22 mouse cellular contexts compared by ENCODE assay signal in genomic region chr19:12541644-12542043, GRCm38 (mm10). TPM values are rescaled to one million over a fixed set of nuclear protein-coding genes. Genes with fewer than 3 reads are reported as not detected.
A peak's percentile ranks its signal among the peaks of the same experiment; 100 is the strongest.
DNase-seq lines count a peak whose midpoint lies in the region; ATAC-seq and TF ChIP-seq lines count a peak whose summit lies in the region.
"Had no signal": no experiment of that assay in that cellular context is flagged by ENCODE, and none has a peak within 500 bp of the region (broad histone marks: within the 10 kb centered on the region; RNA-seq: fewer than 3 reads in every experiment).

No protein-coding gene starts in this region.

- TF ChIP-seq CTCF in intestine, postnatal 0 days (IDR thresholded peaks at IDR 0.05; ENCODE audit: low read depth): no peak

- H3K4me1 ChIP-seq in intestine, embryonic 15.5 days (replicated peaks): no peaks in the 10 kb centered on the region
- 0 out of 2 replicates have a peak, but pooled peaks cover 2% of the 10 kb centered on the region for H3K4me1 ChIP-seq in intestine, postnatal 0 days (replicated peaks; ENCODE audit: control insufficient read depth, insufficient read depth, low read length)
- no peaks in the 10 kb centered on the region for H3K4me1 ChIP-seq in kidney, embryonic 15.5 days
- H3K4me1 ChIP-seq: embryonic facial prominence, embryonic 13.5 days; heart, embryonic 12.5 days; limb, embryonic 10.5 days; liver, embryonic 13.5 days; neural tube, embryonic 13.5 days had no signal

- no peaks in the 10 kb centered on the region for H3K9me3 ChIP-seq in intestine, embryonic 15.5 days
- no peaks in the 10 kb centered on the region for H3K9me3 ChIP-seq in intestine, postnatal 0 days (ENCODE audit: control insufficient read depth)
- H3K9me3 ChIP-seq in kidney, embryonic 15.5 days (replicated peaks): no peaks in the 10 kb centered on the region
- H3K9me3 ChIP-seq: embryonic facial prominence, embryonic 13.5 days; heart, embryonic 12.5 days; limb, embryonic 10.5 days; liver, embryonic 13.5 days; neural tube, embryonic 13.5 days had no signal

- 9% methylated on average over 2 of the region's 2 CpGs for WGBS in intestine, embryonic 15.5 days
- WGBS in intestine, postnatal 0 days: 16% methylated on average over 2 of the region's 2 CpGs
- WGBS in kidney, embryonic 15.5 days: 11% methylated on average over 2 of the region's 2 CpGs

- DNase-seq in CD4-positive helper T cell, adult 2 months (ENCODE audit: low read depth, low spot score): peak; percentile 86
- DNase-seq in thymus, adult 18-20 months: peak; percentile 21 to 70
- no peak for DNase-seq in urinary bladder, postnatal 36 days (ENCODE audit: low spot score in 2 of 2)
- DNase-seq in left cerebral cortex, adult 18-20 months (ENCODE audit: low spot score in 2 of 2): no peak
- DNase-seq: adrenal gland, adult 2 months; cerebellum, adult 11-12 months; gastrocnemius, postnatal 25 days; kidney, adult 2 months; layer of hippocampus, postnatal 36 days; liver, embryonic 13.5 days had no signal

- ATAC-seq in intestine, embryonic 15.5 days: peak; percentile 45; the same call in 1 of the 2 replicates
- no peak; the same call in 1 of the 2 replicates for ATAC-seq in intestine, postnatal 0 days
- ATAC-seq in inflammation-experienced regulatory T-cells, adult 6 months: peak; percentile 97
- no peak for ATAC-seq in kidney, embryonic 15.5 days (replicated peaks; ENCODE audit: low FRiP score)
- ATAC-seq: midbrain, embryonic 16.5 days had no signal

- no peak overlapping the region for H3K9ac ChIP-seq in intestine, embryonic 15.5 days
- H3K9ac ChIP-seq in intestine, postnatal 0 days (ENCODE audit: low read depth, low read length): no peak overlapping the region
- H3K9ac ChIP-seq in kidney, embryonic 15.5 days: no peak overlapping the region
- H3K9ac ChIP-seq: embryonic facial prominence, embryonic 13.5 days; heart, embryonic 12.5 days; liver, embryonic 13.5 days; neural tube, embryonic 13.5 days had no signal

- H3K4me2 ChIP-seq in intestine, embryonic 15.5 days (replicated peaks): no peak overlapping the region
- H3K4me2 ChIP-seq in intestine, postnatal 0 days (replicated peaks; ENCODE audit: low read depth): no peak overlapping the region
- no peak overlapping the region for H3K4me2 ChIP-seq in kidney, embryonic 15.5 days
- H3K4me2 ChIP-seq: embryonic facial prominence, embryonic 13.5 days; heart, embryonic 12.5 days; liver, embryonic 13.5 days; neural tube, embryonic 13.5 days had no signal

- H3K27ac ChIP-seq in intestine, embryonic 15.5 days: no peak overlapping the region
- H3K27ac ChIP-seq in intestine, postnatal 0 days (ENCODE audit: low read depth, low read length): no peak overlapping the region
- no peak overlapping the region for H3K27ac ChIP-seq in kidney, embryonic 15.5 days
- H3K27ac ChIP-seq: embryonic facial prominence, embryonic 13.5 days; limb, embryonic 10.5 days; liver, embryonic 13.5 days; macrophage; neural tube, embryonic 13.5 days had no signal

- H3K36me3 ChIP-seq in intestine, embryonic 15.5 days: no peaks in the 10 kb centered on the region
- no peaks in the 10 kb centered on the region for H3K36me3 ChIP-seq in intestine, postnatal 0 days (ENCODE audit: control insufficient read depth, insufficient read depth)
- no peaks in the 10 kb centered on the region for H3K36me3 ChIP-seq in kidney, embryonic 15.5 days
- H3K36me3 ChIP-seq: embryonic facial prominence, embryonic 13.5 days; heart, embryonic 12.5 days; limb, embryonic 10.5 days; liver, embryonic 13.5 days; neural tube, embryonic 13.5 days had no signal

- H3K27me3 ChIP-seq in intestine, embryonic 15.5 days (replicated peaks): no peaks in the 10 kb centered on the region
- no peaks in the 10 kb centered on the region for H3K27me3 ChIP-seq in intestine, postnatal 0 days (replicated peaks; ENCODE audit: control insufficient read depth, insufficient read depth, low read length)
- no peaks in the 10 kb centered on the region for H3K27me3 ChIP-seq in kidney, embryonic 15.5 days
- H3K27me3 ChIP-seq: embryonic facial prominence, embryonic 13.5 days; heart, embryonic 12.5 days; liver, embryonic 13.5 days; neural tube, embryonic 13.5 days had no signal

- H3K4me3 ChIP-seq in intestine, embryonic 15.5 days (replicated peaks): no peak overlapping the region
- H3K4me3 ChIP-seq in intestine, postnatal 0 days (ENCODE audit: low read depth, low read length): no peak overlapping the region
- no peak overlapping the region for H3K4me3 ChIP-seq in kidney, embryonic 15.5 days (replicated peaks)
- H3K4me3 ChIP-seq: embryonic facial prominence, embryonic 13.5 days; heart, embryonic 12.5 days; limb, embryonic 10.5 days; liver, embryonic 13.5 days; neural tube, embryonic 13.5 days had no signal

RNA-seq across cellular contexts. Expression of gene Fam111a, which starts 3.9 kb away (rescaled TPM):
- 18.4 and 20.0 TPM in 2 replicates for polyA plus RNA-seq in intestine, embryonic 15.5 days (2015; fragmentation: Nextera tagmentation; extraction: Ambion mirVana)
- polyA plus RNA-seq in intestine, postnatal 0 days (2015; fragmentation: Nextera tagmentation; extraction: Ambion mirVana): 6.2 and 6.8 TPM in 2 replicates
- polyA plus RNA-seq in inflammation-experienced regulatory T-cells, adult 6 months (2017; shearing (Covaris generic)): 10 to 100 TPM; 38.8 to 73.2 (median 42.7) TPM
- 25.3 and 26.3 TPM in 2 replicates for polyA plus RNA-seq in kidney, embryonic 15.5 days (2015; fragmentation: Nextera tagmentation; extraction: Ambion mirVana)
- 1 to 10 TPM; 1.5 to 2.0 TPM for total RNA-seq in left cerebral cortex, adult 18-20 months (2021)

RNA-seq across cellular contexts. Expression of gene Dtx4, which starts 40.4 kb away (rescaled TPM):
- polyA plus RNA-seq in intestine, embryonic 15.5 days (2015; fragmentation: Nextera tagmentation; extraction: Ambion mirVana): 15.0 and 15.5 TPM in 2 replicates
- polyA plus RNA-seq in intestine, postnatal 0 days (2015; fragmentation: Nextera tagmentation; extraction: Ambion mirVana): 4.9 and 5.5 TPM in 2 replicates
- 10 to 100 TPM in 2 of 3 experiments, under 1 TPM in 1; 0.96 to 13.7 (median 11.0) TPM for polyA plus RNA-seq in inflammation-experienced regulatory T-cells, adult 6 months (2017; shearing (Covaris generic))
- 6.2 and 6.7 TPM in 2 replicates for polyA plus RNA-seq in kidney, embryonic 15.5 days (2015; fragmentation: Nextera tagmentation; extraction: Ambion mirVana)
- total RNA-seq in left cerebral cortex, adult 18-20 months (2021): 10 to 100 TPM; 34.3 to 36.9 TPM

RNA-seq across cellular contexts. Expression of gene Gm4952, which starts 58.1 kb away (rescaled TPM):
- 0.06 and 0.24 TPM in 2 replicates for polyA plus RNA-seq in intestine, embryonic 15.5 days (2015; fragmentation: Nextera tagmentation; extraction: Ambion mirVana)
- 0.13 TPM in 1 of 2 replicates, not detected in the other for polyA plus RNA-seq in intestine, postnatal 0 days (2015; fragmentation: Nextera tagmentation; extraction: Ambion mirVana)
- polyA plus RNA-seq in inflammation-experienced regulatory T-cells, adult 6 months (2017; shearing (Covaris generic)): not detected
- 0.23 and 0.27 TPM in 2 replicates for polyA plus RNA-seq in kidney, embryonic 15.5 days (2015; fragmentation: Nextera tagmentation; extraction: Ambion mirVana)
- not detected for total RNA-seq in left cerebral cortex, adult 18-20 months (2021)
- total RNA-seq: ES-E14; gastrocnemius, postnatal 25 days; layer of hippocampus, postnatal 36 days had no signal
- polyA plus RNA-seq: adrenal gland, adult 2 months; hindbrain, embryonic 11.5 days; limb, embryonic 10.5 days; macrophage; midbrain, embryonic 16.5 days; neural tube, embryonic 13.5 days had no signal

Comparison
In these comparisons a context has a peak if more than half of its experiments do, and no peak if none do; other contexts are left out.
1. ATAC-seq: peak in intestine, embryonic 15.5 days (single experiment) and inflammation-experienced regulatory T-cells, adult 6 months (single experiment); none in intestine, postnatal 0 days (single experiment) and kidney, embryonic 15.5 days (single experiment).
2. DNase-seq: peak in CD4-positive helper T cell, adult 2 months (single experiment) and thymus, adult 18-20 months (2 of 2); none in urinary bladder, postnatal 36 days (0 of 2) and left cerebral cortex, adult 18-20 months (0 of 2).